Mouse (Mus musculus) T-helper 2 cell (primary cell): Measurements from ENCODE around the gene Frem1.

Experiments used
- in situ Hi-C: fragments of 300-600 bp; cut with MboI, MseI; formaldehyde crosslinking; loops from one replicate; pipeline ENCODE4 v1.15.1; 2025; ENCODE audit warnings: high pct_unique_total_duplicates

The Frem1 gene

GRCm38 (mm10) chr4:83051634-83052577 is at the start of gene Frem1:
Gene Frem1, minus strand, starts transcription at chr4:83052339.
- in situ Hi-C loops = no loop called here

GRCm38 (mm10) chr4:83099025-83099424 is 46.9 kb upstream of the Frem1 start:
- in situ Hi-C loops = no loop called here

GRCm38 (mm10) chr4:83093941-83094340 is 41.8 kb upstream of the Frem1 start:
- in situ Hi-C loops = no loop called here

GRCm38 (mm10) chr4:83090691-83091448 is 38.7 kb upstream of the Frem1 start:
- in situ Hi-C loops = no loop called here

- in situ Hi-C loops = no loop called here
These were observed 28.4 kb upstream of the Frem1 start for GRCm38 (mm10) chr4:83080364-83081174.

- in situ Hi-C loops = no loop called here
These were observed 12.1 kb upstream of the Frem1 start for GRCm38 (mm10) chr4:83064191-83064590.

GRCm38 (mm10) chr4:83061564-83061963 is 9.4 kb upstream of the Frem1 start:
- in situ Hi-C loops = no loop called here

- in situ Hi-C loops = no loop called here
These were observed 6.5 kb upstream of the Frem1 start for GRCm38 (mm10) chr4:83058617-83059016.

- in situ Hi-C loops = no loop called here
These were observed 6.0 kb upstream of the Frem1 start for GRCm38 (mm10) chr4:83058182-83058581.

GRCm38 (mm10) chr4:83056496-83056895 is 4.4 kb upstream of the Frem1 start:
- in situ Hi-C loops = no loop called here

GRCm38 (mm10) chr4:83055444-83055843 is 3.3 kb upstream of the Frem1 start:
- in situ Hi-C loops = no loop called here

GRCm38 (mm10) chr4:83053206-83053605 is 1.1 kb upstream of the Frem1 start:
- in situ Hi-C loops = no loop called here

- in situ Hi-C loops = no loop called here
These were observed 963 bp downstream of the Frem1 start for GRCm38 (mm10) chr4:83051176-83051575.

GRCm38 (mm10) chr4:83050151-83050796 is 1.9 kb downstream of the Frem1 start:
- in situ Hi-C loops = no loop called here

- in situ Hi-C loops = no loop called here
These were observed 2.9 kb downstream of the Frem1 start for GRCm38 (mm10) chr4:83049288-83049687.

- in situ Hi-C loops = no loop called here
These were observed 3.6 kb downstream of the Frem1 start for GRCm38 (mm10) chr4:83048561-83048960.

- in situ Hi-C loops = no loop called here
These were observed 5.3 kb downstream of the Frem1 start for GRCm38 (mm10) chr4:83046806-83047205.

GRCm38 (mm10) chr4:83046069-83046468 is 6.1 kb downstream of the Frem1 start:
- in situ Hi-C loops = no loop called here

- in situ Hi-C loops = no loop called here
These were observed 6.9 kb downstream of the Frem1 start for GRCm38 (mm10) chr4:83045266-83045665.

GRCm38 (mm10) chr4:83040780-83041179 is 11.4 kb downstream of the Frem1 start:
- in situ Hi-C loops = no loop called here

GRCm38 (mm10) chr4:83032780-83033179 is 19.4 kb downstream of the Frem1 start:
- in situ Hi-C loops = no loop called here
